Mouse (Mus musculus) bone marrow, adult 2 months (tissue): ENCODE measurements around the gene Cyp26a1. TPM values are rescaled to one million over a fixed set of nuclear protein-coding genes. Genes with fewer than 3 reads are reported as not detected.
A peak's percentile ranks its signal among the peaks of the same experiment; 100 is the strongest.

ENCODE experiments used
- H3K27ac ChIP-seq: fragments of 200-500 bp; 2 replicates; pipeline ENCODE4 v1.5.1; 2012; ENCODE audit warnings: low read depth, mild to moderate bottlenecking, control low read depth, inconsistent platforms, low read length; ENCODE audit not compliant: control insufficient read depth, poor library complexity, insufficient read depth
- H3K4me1 ChIP-seq: fragments of 200-500 bp; 2 replicates; pipeline ENCODE4 v1.6.1; 2011; ENCODE audit warnings: low read length; ENCODE audit not compliant: control insufficient read depth, insufficient read depth
- H3K4me3 ChIP-seq: fragments of 200-500 bp; replicated peaks from 2 replicates; pipeline ENCODE3; 2011; ENCODE audit warnings: mild to moderate bottlenecking, low read depth, low read length, control low read depth; ENCODE audit not compliant: control insufficient read depth
- CTCF ChIP-seq: fragments of 200-500 bp; IDR thresholded peaks from 2 replicates; pipeline ENCODE4 v1.5.1; 2011; ENCODE audit warnings: low read length, control low read depth; ENCODE audit not compliant: control insufficient read depth, insufficient read depth
- POLR2A ChIP-seq: fragments of 200-500 bp; IDR thresholded peaks from 2 replicates; pipeline ENCODE4 v1.6.1; 2011; ENCODE audit warnings: low read depth, mild to moderate bottlenecking, control low read depth, low read length, borderline replicate concordance; ENCODE audit not compliant: control insufficient read depth
- WGBS: fragments of 180-500 bp; shearing (Covaris S2); methylation state at CpG from one replicate; pipeline ENCODE4 v1.1.7; 2018; 5-methylcytosine and 5-hydroxymethylcytosine counted together
- polyA plus RNA-seq: library from polyadenylated mRNA; stranded (reverse); fragments of >200 nt; gene quantifications from 2 replicates; pipeline ENCODE4 v1.2.4, GENCODE M21; 2011; ENCODE audit warnings: low replicate concordance; ENCODE audit not compliant: missing spikeins, insufficient read depth, insufficient read length

Cyp26a1 gene
- polyA plus RNA-seq, 1 experiment, result 1.1 TPM

DNA sequence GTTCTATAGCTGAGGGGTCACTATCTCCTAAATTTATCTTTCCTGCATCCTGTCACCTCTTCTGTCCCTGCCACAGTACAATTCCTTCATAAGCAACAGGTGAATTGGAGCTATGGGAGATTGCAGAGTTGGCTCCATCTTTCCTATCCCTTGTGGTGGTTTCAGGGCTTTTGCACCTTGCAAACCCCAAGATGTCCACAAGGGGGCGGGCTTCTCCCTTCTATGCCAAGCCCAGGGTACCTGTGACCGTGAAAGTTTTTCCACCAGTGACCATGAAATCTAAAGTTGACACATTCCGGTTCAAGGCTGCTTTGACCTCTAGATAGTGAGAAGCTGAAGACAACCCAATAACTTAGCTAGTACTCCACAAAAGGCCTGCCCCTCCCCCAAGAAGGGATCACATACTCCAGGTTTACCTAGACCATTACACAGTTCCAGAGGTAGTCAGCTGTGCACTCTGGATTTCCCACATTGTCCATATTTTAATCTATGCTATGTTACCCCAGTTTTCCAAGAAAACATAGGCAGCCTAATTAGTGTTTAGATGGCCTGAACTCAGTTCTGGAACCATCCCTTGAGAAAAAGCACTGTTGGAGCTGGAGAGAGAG is 6.4 kb downstream of the Cyp26a1 start:
- Histone ChIP-seq H3K4me3 (no peak overlapping the region), H3K4me1 (peaks cover 4% of the 10 kb centered on the region; the same call in 1 of the 2 replicates), H3K27ac (no peak overlapping the region)
- 2% methylated on average over 3 of the region's 3 CpGs for WGBS
- peak; percentile 82 for TF ChIP-seq CTCF
- no peak for TF ChIP-seq POLR2A

DNA sequence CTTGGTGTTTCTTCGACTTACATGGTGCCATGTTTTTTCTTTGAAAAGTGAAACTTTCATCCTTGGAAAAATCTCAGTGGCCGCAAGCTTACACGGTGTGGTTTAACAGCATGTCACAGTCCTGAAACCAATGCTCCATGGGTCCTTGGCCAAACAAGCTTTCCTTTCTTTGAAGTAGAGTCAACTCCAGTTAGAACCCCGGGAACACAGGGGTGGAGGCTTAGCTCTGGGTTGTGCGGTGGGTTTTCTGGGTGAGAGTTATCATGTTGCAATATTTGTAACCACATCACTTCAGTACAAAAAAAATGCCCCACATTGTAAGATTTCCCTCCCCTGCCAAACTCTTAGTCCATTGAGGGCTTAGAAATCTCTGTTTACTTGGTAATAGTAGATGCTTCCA is 8.1 kb downstream of the Cyp26a1 start:
- H3K4me1 ChIP-seq, result peaks cover 4% of the 10 kb centered on the region; the same call in 1 of the 2 replicates

DNA sequence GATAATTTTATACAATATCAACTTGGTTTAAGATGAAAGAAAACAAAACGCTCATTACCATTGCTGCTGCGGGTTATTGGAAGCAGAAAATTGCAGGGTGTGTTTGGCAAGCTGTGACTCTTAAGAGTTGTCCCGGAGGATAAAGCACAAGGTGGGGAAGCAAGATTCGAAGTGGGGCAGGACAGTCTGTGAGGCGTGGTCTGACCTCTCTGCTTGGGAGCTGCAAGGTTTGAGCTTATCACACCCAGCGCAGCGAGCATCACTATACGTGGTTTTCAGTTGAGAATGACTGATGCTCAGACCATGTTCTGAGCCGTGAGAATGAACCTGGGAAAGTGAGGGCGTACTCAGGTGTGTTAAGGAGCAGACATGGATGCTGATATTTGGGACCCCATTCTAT is 17.1 kb downstream of the Cyp26a1 start:
- Histone ChIP-seq H3K4me1 (no peaks in the 10 kb centered on the region), H3K27ac (no peak overlapping the region), H3K4me3 (no peak overlapping the region)
- 61% methylated on average over 10 of the region's 10 CpGs for WGBS
- no peak for TF ChIP-seq POLR2A
- no peak for TF ChIP-seq CTCF

More for the DNA sequence above, 8.1 kb downstream of the Cyp26a1 start:
- Histone ChIP-seq H3K4me3 (no peak overlapping the region), H3K27ac (no peak overlapping the region)
- TF ChIP-seq POLR2A (no peak), CTCF (no peak)
- 63% methylated on average over 5 of the region's 5 CpGs for WGBS

DNA sequence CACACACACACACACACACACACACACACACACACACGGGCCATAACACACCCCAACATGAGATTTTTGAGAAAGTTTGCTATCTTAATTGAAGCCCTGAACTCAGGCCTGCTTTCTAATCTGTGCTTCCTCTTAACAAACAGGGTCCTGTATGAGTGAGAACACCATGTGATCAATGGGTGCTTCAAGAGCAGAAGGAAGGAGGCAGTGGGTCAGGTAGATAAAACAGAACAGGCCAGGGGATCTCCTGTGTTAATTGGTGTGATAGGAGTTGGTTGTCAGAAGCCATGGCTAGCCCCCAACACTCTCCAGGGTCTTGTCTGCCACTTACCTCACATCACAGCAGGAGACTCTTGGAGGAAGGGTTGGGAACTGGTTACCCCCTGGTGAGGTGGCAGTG is 18.4 kb downstream of the Cyp26a1 start:
- Histone ChIP-seq H3K4me3 (no peak overlapping the region), H3K27ac (no peak overlapping the region), H3K4me1 (no peaks in the 10 kb centered on the region)
- TF ChIP-seq CTCF (no peak), POLR2A (no peak)
- WGBS, result 48% methylated on average over 1 of the region's 1 CpGs

DNA sequence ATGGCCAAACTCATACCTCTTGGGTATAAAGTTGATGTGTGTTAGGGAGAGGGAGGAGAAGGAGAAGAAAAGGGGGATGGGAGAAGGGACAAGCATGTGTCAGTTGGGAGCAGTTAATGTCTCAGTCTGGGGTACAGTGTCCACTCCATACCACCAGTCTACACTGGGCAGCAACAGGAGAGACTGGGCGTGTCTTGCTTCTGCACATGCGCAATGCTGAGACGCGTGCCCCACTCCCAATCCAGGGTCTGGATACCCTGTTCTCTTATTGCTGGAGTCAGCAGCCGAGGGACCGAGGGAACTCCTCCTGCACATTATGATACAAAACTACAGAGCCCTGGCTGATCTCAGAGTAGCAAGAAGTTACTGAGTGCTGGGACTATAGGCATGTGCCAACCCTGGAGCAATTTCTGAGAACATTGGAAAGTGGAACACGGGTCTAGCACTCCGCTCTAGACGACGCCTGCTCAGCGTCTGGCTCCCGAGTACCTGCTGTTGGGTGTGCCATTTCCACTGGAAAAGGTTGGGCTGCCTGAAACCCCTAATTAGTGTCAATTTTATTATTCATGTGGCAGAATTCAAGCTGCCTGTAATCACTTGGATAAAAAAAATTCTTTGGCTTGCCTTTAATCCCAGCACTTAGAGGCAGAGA is 19.1 kb downstream of the Cyp26a1 start:
- no peak for TF ChIP-seq CTCF
- 91% methylated on average over 12 of the region's 12 CpGs for WGBS
- H3K27ac ChIP-seq, result no peak overlapping the region
- no peak overlapping the region for H3K4me3 ChIP-seq
- H3K4me1 ChIP-seq, result no peaks in the 10 kb centered on the region

DNA sequence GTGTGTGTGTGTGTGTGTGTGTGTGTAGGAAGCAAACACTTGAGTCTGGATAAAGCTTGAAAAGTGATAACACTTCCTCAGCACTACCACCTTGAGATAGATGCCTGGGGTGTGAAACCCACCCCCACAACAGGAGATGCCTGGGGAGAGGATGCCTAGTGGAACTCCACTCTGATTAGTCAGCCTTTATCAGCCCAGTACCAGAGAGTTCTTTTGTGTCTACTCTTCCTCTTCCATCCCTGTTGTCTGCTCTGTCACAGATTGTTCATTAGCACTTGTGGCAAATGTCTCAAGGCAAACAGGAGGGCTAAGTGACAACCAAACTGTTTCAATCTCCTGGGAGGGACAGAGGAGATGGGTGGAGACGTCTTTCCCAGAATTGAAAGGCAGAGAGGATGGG is 21.6 kb downstream of the Cyp26a1 start:
- TF ChIP-seq CTCF, result no peak
- TF ChIP-seq POLR2A, result no peak
- whole genome bisulfite sequencing, result 64% methylated on average over 1 of the region's 1 CpGs
- Histone ChIP-seq H3K4me3 (no peak overlapping the region), H3K4me1 (no peaks in the 10 kb centered on the region), H3K27ac (no peak overlapping the region)

DNA sequence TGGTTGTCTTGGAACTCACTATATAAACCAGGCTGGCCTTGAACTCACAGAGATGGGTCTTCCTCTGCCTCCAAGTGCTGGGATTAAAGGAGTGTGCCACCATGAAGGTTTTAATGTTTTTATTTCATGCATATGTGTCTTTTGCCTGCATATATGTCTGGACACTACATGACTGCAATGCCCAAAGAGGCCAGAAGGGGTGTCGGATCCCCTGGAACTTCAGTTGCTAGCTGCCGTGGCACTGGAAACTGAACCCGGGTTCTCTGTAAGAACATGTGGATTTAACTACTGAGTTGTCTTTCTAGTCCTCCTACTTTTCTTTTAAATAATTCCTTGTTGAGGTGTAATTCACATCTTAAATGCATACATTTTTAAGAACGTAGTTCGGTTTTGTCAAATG is 27.0 kb downstream of the Cyp26a1 start:
- H3K4me3 ChIP-seq, result no peak overlapping the region
- no peak overlapping the region for H3K27ac ChIP-seq
- TF ChIP-seq CTCF (no peak), POLR2A (no peak)
- H3K4me1 ChIP-seq, result no peaks in the 10 kb centered on the region
- 89% methylated on average over 5 of the region's 5 CpGs for WGBS

DNA sequence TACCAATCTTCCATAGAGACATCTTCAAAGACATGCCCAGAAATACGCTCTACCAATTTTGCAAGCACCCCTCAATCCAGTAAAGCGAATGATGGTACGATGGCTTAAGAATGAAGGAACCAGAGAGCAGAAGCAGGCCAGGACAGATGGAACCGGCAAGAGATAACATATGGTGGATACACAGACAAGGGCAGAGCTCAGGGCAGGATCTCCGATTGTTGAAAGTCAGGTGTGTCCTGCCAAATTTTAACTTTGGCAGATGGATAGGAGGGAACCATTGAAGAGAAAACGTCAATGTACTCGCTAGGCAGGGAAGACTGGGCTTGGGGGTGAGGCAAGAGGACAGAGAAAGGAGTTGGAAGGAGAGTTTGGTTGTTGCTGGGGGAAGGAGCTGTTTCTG is 29.0 kb downstream of the Cyp26a1 start:
- Histone ChIP-seq H3K4me1 (no peaks in the 10 kb centered on the region), H3K4me3 (no peak overlapping the region), H3K27ac (no peak overlapping the region)
- WGBS, result 85% methylated on average over 7 of the region's 7 CpGs
- TF ChIP-seq POLR2A, result no peak
- TF ChIP-seq CTCF, result no peak
